Mouse (Mus musculus) myocyte (in vitro differentiated cells): ENCODE results near the gene Gm20388. TPM values are rescaled to one million over a fixed set of nuclear protein-coding genes. Genes with fewer than 3 reads are reported as not detected.

Source experiments
- H3K27me3 ChIP-seq: one replicate; pipeline ENCODE4 v1.6.1; 2011; ENCODE audit not compliant: control insufficient read depth, insufficient read depth, insufficient read length
- H3K36me3 ChIP-seq: one replicate; pipeline ENCODE4 v1.6.1; 2011; ENCODE audit not compliant: control insufficient read depth, insufficient read depth
- H3K4me2 ChIP-seq: one replicate; pipeline ENCODE4 v1.6.1; 2011; ENCODE audit warnings: low read depth, control low read depth
- H3K4me3 ChIP-seq: one replicate; pipeline ENCODE4 v1.5.1; 2011; ENCODE audit warnings: mild to moderate bottlenecking, control low read depth, moderate library complexity
- H3K79me2 ChIP-seq: one replicate; pipeline ENCODE4 v1.6.1; 2011; ENCODE audit not compliant: control insufficient read depth, insufficient read depth
- H3ac ChIP-seq: one replicate; pipeline ENCODE4 v1.6.1; 2011; ENCODE audit not compliant: control insufficient read depth, insufficient read length
- CEBPB ChIP-seq: IDR thresholded peaks from 2 replicates; pipeline ENCODE4 v1.6.1; 2011; ENCODE audit warnings: mild to moderate bottlenecking, moderate library complexity; ENCODE audit not compliant: poor library complexity, insufficient read depth, severe bottlenecking
- E2F4 ChIP-seq: IDR thresholded peaks from one replicate; pipeline ENCODE4 v1.6.1; 2011; ENCODE audit warnings: mild to moderate bottlenecking, control low read depth, moderate library complexity; ENCODE audit not compliant: insufficient read depth
- MAX ChIP-seq: IDR thresholded peaks from one replicate; pipeline ENCODE4 v1.6.1; 2011; ENCODE audit warnings: low read depth, mild to moderate bottlenecking, control low read depth
- MYOD1 ChIP-seq, 3 experiments: IDR thresholded peaks; one replicate each; pipeline ENCODE4 v1.6.1; 2011; ENCODE audit warnings: control low read depth in 2 of 3, low read depth in 2 of 3, mild to moderate bottlenecking in 2 of 3, moderate library complexity in 1 of 3; ENCODE audit not compliant: insufficient read length in 2 of 3, control insufficient read depth in 1 of 3
- MYOG ChIP-seq, 3 experiments: IDR thresholded peaks; one replicate each; pipeline ENCODE4 v1.6.1; 2011; ENCODE audit warnings: control low read depth in 2 of 3, low read depth in 2 of 3, mild to moderate bottlenecking in 2 of 3; ENCODE audit not compliant: insufficient read length in 2 of 3, control insufficient read depth in 1 of 3, insufficient read depth in 1 of 3
- POLR2A ChIP-seq: IDR thresholded peaks from one replicate; pipeline ENCODE4 v1.6.1; 2011; ENCODE audit warnings: low read depth, mild to moderate bottlenecking, control low read depth, moderate library complexity; ENCODE audit not compliant: insufficient read length
- POLR2AphosphoS2 ChIP-seq: IDR thresholded peaks from one replicate; pipeline ENCODE4 v1.6.1; 2011; ENCODE audit warnings: low read depth, control low read depth; ENCODE audit not compliant: insufficient read length
- REST ChIP-seq: IDR thresholded peaks from one replicate; pipeline ENCODE4 v1.6.1; 2011; ENCODE audit warnings: mild to moderate bottlenecking, control low read depth, moderate library complexity; ENCODE audit not compliant: insufficient read depth, insufficient read length
- SRF ChIP-seq: IDR thresholded peaks from one replicate; pipeline ENCODE4 v1.6.1; 2011; ENCODE audit warnings: low read depth; ENCODE audit not compliant: control insufficient read depth, insufficient read length
- TCF12 ChIP-seq: IDR thresholded peaks from one replicate; pipeline ENCODE4 v1.6.1; 2011; ENCODE audit warnings: mild to moderate bottlenecking, control low read depth; ENCODE audit not compliant: poor library complexity, insufficient read depth, severe bottlenecking
- TCF3 ChIP-seq: IDR thresholded peaks from one replicate; pipeline ENCODE4 v1.6.1; 2011; ENCODE audit warnings: low read depth, control low read depth; ENCODE audit not compliant: insufficient read length
- USF1 ChIP-seq: IDR thresholded peaks from one replicate; pipeline ENCODE4 v1.6.1; 2011; ENCODE audit warnings: low read depth, mild to moderate bottlenecking, control low read depth, moderate library complexity
- polyA plus RNA-seq: library from polyadenylated mRNA; unstranded; fragments of >200 nt; fragmentation: generic; extraction: Trizol; gene quantifications from one replicate; pipeline ENCODE4 v1.2.1, GENCODE M21; 2012; ENCODE audit warnings: missing spikeins

The Gm20388 gene
- polyA plus RNA-seq, 1 experiment = 15.3 TPM

GRCm38 (mm10) chr8:121296597-121296996, 1386.0 kb downstream of the Gm20388 start:
- Histone ChIP-seq H3K27me3 (no peaks in the 10 kb centered on the region), H3ac (no peak overlapping the region), H3K4me3 (no peak overlapping the region), H3K4me2 (no peak overlapping the region), H3K79me2 (no peaks in the 10 kb centered on the region), H3K36me3 (no peaks in the 10 kb centered on the region)
- TF ChIP-seq TCF3 = no peak
- TF ChIP-seq SRF = no peak
- no peak for TF ChIP-seq USF1
- TF ChIP-seq MAX = no peak
- TF ChIP-seq E2F4 = no peak
- TF ChIP-seq POLR2AphosphoS2 = no peak
- TF ChIP-seq CEBPB = no peak
- no peak for TF ChIP-seq MYOD1 (IDR thresholded peaks at IDR 0.05; ENCODE audit: control insufficient read depth in 1 of 3, insufficient read length in 2 of 3, low read depth in 2 of 3)
- TF ChIP-seq MYOG (IDR thresholded peaks at IDR 0.05; ENCODE audit: control insufficient read depth in 1 of 3, insufficient read depth in 1 of 3, insufficient read length in 2 of 3, low read depth in 2 of 3) = no peak
- TF ChIP-seq POLR2A = no peak
- no peak for TF ChIP-seq TCF12
- no peak for TF ChIP-seq REST

DNA sequence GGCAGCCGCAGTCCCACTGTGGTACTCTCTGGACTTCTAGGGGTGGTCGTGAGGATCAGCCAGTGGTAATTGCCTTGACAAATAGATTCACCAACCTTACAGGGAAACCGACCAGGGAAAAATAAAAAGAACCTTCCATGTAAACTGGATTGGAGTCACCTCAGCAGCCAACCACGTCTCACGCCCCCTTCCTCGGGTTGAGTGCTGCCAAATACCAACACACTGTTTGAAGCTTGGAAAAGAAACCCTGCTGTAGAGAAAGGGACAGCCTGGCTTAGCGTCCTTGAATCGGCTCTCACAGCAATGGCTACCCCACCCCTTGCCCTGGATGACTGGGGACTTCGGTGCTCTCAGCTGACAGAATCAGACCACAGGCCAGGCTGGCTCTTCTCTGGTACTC, 1386.7 kb downstream of the Gm20388 start:
- no peak overlapping the region for H3K4me2 ChIP-seq
- no peaks in the 10 kb centered on the region for H3K79me2 ChIP-seq
- no peak overlapping the region for H3K4me3 ChIP-seq
- H3K36me3 ChIP-seq = no peaks in the 10 kb centered on the region
- TF ChIP-seq E2F4 = no peak
- TF ChIP-seq MYOD1 (IDR thresholded peaks at IDR 0.05; ENCODE audit: control insufficient read depth in 1 of 3, insufficient read length in 2 of 3, low read depth in 2 of 3) = no peak
- TF ChIP-seq TCF3 = no peak
- TF ChIP-seq TCF12 = no peak
- TF ChIP-seq REST = no peak
- no peak for TF ChIP-seq MYOG (IDR thresholded peaks at IDR 0.05; ENCODE audit: control insufficient read depth in 1 of 3, insufficient read depth in 1 of 3, insufficient read length in 2 of 3, low read depth in 2 of 3)
- TF ChIP-seq USF1 = no peak
- TF ChIP-seq CEBPB = no peak
- TF ChIP-seq MAX = no peak
- TF ChIP-seq POLR2A = no peak
- TF ChIP-seq POLR2AphosphoS2 = no peak
- TF ChIP-seq SRF = no peak
- no peaks in the 10 kb centered on the region for H3K27me3 ChIP-seq
- no peak overlapping the region for H3ac ChIP-seq

DNA sequence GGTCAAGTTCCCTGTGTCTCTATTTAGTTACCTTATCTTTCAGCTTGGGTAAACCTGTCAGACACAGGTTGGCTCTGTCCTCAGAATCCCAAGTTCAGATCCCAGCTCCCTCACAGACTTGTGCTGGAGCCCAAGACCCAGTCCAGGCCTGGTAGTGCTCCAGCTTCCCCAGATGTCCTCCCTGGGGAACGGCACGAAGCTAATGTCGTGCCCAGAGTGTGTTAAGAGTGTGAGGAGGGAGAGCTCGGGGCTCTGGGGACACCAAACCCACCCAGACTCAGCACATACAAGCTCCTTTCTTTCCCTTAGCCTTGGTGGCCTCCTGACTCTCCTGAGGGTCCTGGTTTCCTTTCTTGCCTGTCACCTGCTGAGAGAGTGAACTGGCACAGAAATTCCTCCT, 1389.4 kb downstream of the Gm20388 start:
- Histone ChIP-seq H3K4me2 (no peak overlapping the region), H3ac (no peak overlapping the region), H3K36me3 (no peaks in the 10 kb centered on the region), H3K27me3 (peaks cover 21% of the 10 kb centered on the region), H3K79me2 (no peaks in the 10 kb centered on the region), H3K4me3 (no peak overlapping the region)
- no peak for TF ChIP-seq MAX
- no peak for TF ChIP-seq USF1
- TF ChIP-seq SRF = no peak
- no peak for TF ChIP-seq E2F4
- TF ChIP-seq REST = no peak
- no peak for TF ChIP-seq POLR2A
- no peak for TF ChIP-seq CEBPB
- no peak for TF ChIP-seq MYOG (IDR thresholded peaks at IDR 0.05; ENCODE audit: control insufficient read depth in 1 of 3, insufficient read depth in 1 of 3, insufficient read length in 2 of 3, low read depth in 2 of 3)
- no peak for TF ChIP-seq TCF3
- TF ChIP-seq POLR2AphosphoS2 = no peak
- TF ChIP-seq TCF12 = no peak
- TF ChIP-seq MYOD1 (IDR thresholded peaks at IDR 0.05; ENCODE audit: control insufficient read depth in 1 of 3, insufficient read length in 2 of 3, low read depth in 2 of 3) = no peak

GRCm38 (mm10) chr8:121300501-121301411, 1390.1 kb downstream of the Gm20388 start:
- Histone ChIP-seq H3K4me3 (no peak overlapping the region), H3ac (no peak overlapping the region), H3K27me3 (peaks cover 28% of the 10 kb centered on the region), H3K36me3 (no peaks in the 10 kb centered on the region), H3K4me2 (no peak overlapping the region), H3K79me2 (no peaks in the 10 kb centered on the region)
- TF ChIP-seq MYOG (IDR thresholded peaks at IDR 0.05; ENCODE audit: control insufficient read depth in 1 of 3, insufficient read depth in 1 of 3, insufficient read length in 2 of 3, low read depth in 2 of 3) (no peak), POLR2A (no peak), CEBPB (no peak), SRF (no peak), MYOD1 (IDR thresholded peaks at IDR 0.05; ENCODE audit: control insufficient read depth in 1 of 3, insufficient read length in 2 of 3, low read depth in 2 of 3) (no peak), MAX (no peak), E2F4 (no peak)
